Mouse (Mus musculus) kidney, adult 2 months (tissue): ENCODE measurements at regions not wholly inside any gene's neighbourhood (a gene's known extent, or its start where the extent isn't known, plus 50 kb on each side); places are given as distances from the start of the nearest gene placed in this dataset.

ENCODE experiments used
- DNase-seq: peaks from one replicate; pipeline ENCODE4 v3.0.0; 2021
- H3K27ac ChIP-seq: fragments of 200-500 bp; 2 replicates; pipeline ENCODE4 v1.5.1; 2012; ENCODE audit warnings: low read depth, low read length, control low read depth, inconsistent platforms; ENCODE audit not compliant: insufficient read depth
- H3K27me3 ChIP-seq: fragments of 200-500 bp; replicated peaks from 2 replicates; pipeline ENCODE4 v1.6.1; 2012; ENCODE audit warnings: mild to moderate bottlenecking, moderate library complexity, low read length, inconsistent platforms; ENCODE audit not compliant: control insufficient read depth, insufficient read depth
- H3K36me3 ChIP-seq: fragments of 200-500 bp; 2 replicates; pipeline ENCODE4 v1.6.1; 2012; ENCODE audit warnings: mild to moderate bottlenecking, moderate library complexity, low read length, inconsistent platforms; ENCODE audit not compliant: control insufficient read depth, insufficient read depth
- H3K4me1 ChIP-seq: fragments of 200-500 bp; 2 replicates; pipeline ENCODE4 v1.6.1; 2011; ENCODE audit warnings: low read length; ENCODE audit not compliant: control insufficient read depth, insufficient read depth
- H3K4me3 ChIP-seq: fragments of 200-500 bp; 2 replicates; pipeline ENCODE4 v1.5.1; 2011; ENCODE audit warnings: mild to moderate bottlenecking, low read depth, low read length, control low read depth; ENCODE audit not compliant: insufficient read depth
- CTCF ChIP-seq: fragments of 200-500 bp; conservative IDR thresholded peaks from 2 replicates; pipeline ENCODE4 v1.5.1; 2011; ENCODE audit warnings: low read depth, mild to moderate bottlenecking, control low read depth, low read length, moderate library complexity, mixed read lengths; ENCODE audit not compliant: insufficient read depth, insufficient read length
- POLR2A ChIP-seq: fragments of 200-500 bp; IDR thresholded peaks from one replicate; pipeline ENCODE4 v1.6.1; 2011; ENCODE audit warnings: low read depth, low read length, control low read depth
- WGBS: fragments of 180-500 bp; shearing (Covaris S2); methylation state at CpG from one replicate; pipeline ENCODE4 v1.1.7; 2018; 5-methylcytosine and 5-hydroxymethylcytosine counted together

- Histone ChIP-seq H3K27ac (no peak overlapping the region), H3K4me3 (no peak overlapping the region), H3K4me1 (no peaks in the 10 kb centered on the region), H3K27me3 (no peaks in the 10 kb centered on the region), H3K36me3 (no peaks in the 10 kb centered on the region)
- no peak for DNase-seq
- TF ChIP-seq POLR2A (no peak), CTCF (no peak)
- WGBS = 76% methylated on average over 8 of the region's 8 CpGs
Measured at GRCm38 (mm10) chr4:57362652-57363051, 61.0 kb upstream of the Ptpn3 start.

GRCm38 (mm10) chr4:57369736-57370373, 64.2 kb upstream of the Palm2 start:
- 17% methylated on average over 12 of the region's 12 CpGs for WGBS
- TF ChIP-seq CTCF (peak; percentile 91), POLR2A (no peak)

GRCm38 (mm10) chr4:57377872-57378271, 56.2 kb upstream of the Palm2 start:
- 39% methylated on average over 5 of the region's 5 CpGs for WGBS
- Histone ChIP-seq H3K27me3 (no peaks in the 10 kb centered on the region), H3K36me3 (no peaks in the 10 kb centered on the region), H3K4me1 (no peaks in the 10 kb centered on the region), H3K4me3 (no peak overlapping the region), H3K27ac (no peak overlapping the region)
- no peak for TF ChIP-seq POLR2A
- no peak for TF ChIP-seq CTCF
- no peak for DNase-seq

More at GRCm38 (mm10) chr4:57369736-57370373, 64.2 kb upstream of the Palm2 start:
- peak; percentile 77 for DNase-seq
- H3K27me3 ChIP-seq = no peaks in the 10 kb centered on the region
- no peak overlapping the region for H3K27ac ChIP-seq
- no peak overlapping the region for H3K4me3 ChIP-seq
- H3K36me3 ChIP-seq = no peaks in the 10 kb centered on the region
- no peaks in the 10 kb centered on the region for H3K4me1 ChIP-seq

GRCm38 (mm10) chr4:57380063-57380800, 53.8 kb upstream of the Palm2 start:
- 82% methylated on average over 9 of the region's 9 CpGs for WGBS
- Histone ChIP-seq H3K27me3 (no peaks in the 10 kb centered on the region), H3K36me3 (no peaks in the 10 kb centered on the region), H3K27ac (no peak overlapping the region), H3K4me3 (no peak overlapping the region), H3K4me1 (no peaks in the 10 kb centered on the region)
- no peak for DNase-seq
- no peak for TF ChIP-seq POLR2A
- no peak for TF ChIP-seq CTCF

GRCm38 (mm10) chr4:57381306-57381705, 52.7 kb upstream of the Palm2 start:
- no peak for DNase-seq
- WGBS = 85% methylated on average over 4 of the region's 4 CpGs
- Histone ChIP-seq H3K27ac (no peak overlapping the region), H3K27me3 (no peaks in the 10 kb centered on the region), H3K36me3 (no peaks in the 10 kb centered on the region), H3K4me3 (no peak overlapping the region), H3K4me1 (no peaks in the 10 kb centered on the region)
- no peak for TF ChIP-seq CTCF
- no peak for TF ChIP-seq POLR2A
